Mouse (Mus musculus): Measurements from ENCODE around the gene Pyy. TPM values are rescaled to one million over a fixed set of nuclear protein-coding genes. Genes with fewer than 3 reads are reported as not detected.

Gene Pyy
- polyA plus RNA-seq, 1 experiment = not detected

- Histone ChIP-seq H3K4me3 (replicated peaks) (peak overlapping the region; percentile 90), H3K9me3 (ENCODE audit: control insufficient read depth, low read length) (peaks cover 4% of the 10 kb centered on the region; the same call in 1 of the 2 replicates), H3K27me3 (ENCODE audit: control insufficient read depth) (no peaks in the 10 kb centered on the region), H3K36me3 (ENCODE audit: control insufficient read depth) (peaks cover 51% of the 10 kb centered on the region), H3K4me1 (ENCODE audit: control insufficient read depth) (peaks cover 84% of the 10 kb centered on the region)
- no peak for TF ChIP-seq TAL1 (IDR thresholded peaks at IDR 0.05; ENCODE audit: low read length)
- TF ChIP-seq GATA1 (IDR thresholded peaks at IDR 0.05; ENCODE audit: low read length) = no peak
Measured at GRCm38 (mm10) chr11:102086331-102086730, 21.3 kb downstream of the Pyy start.

- Histone ChIP-seq H3K27me3 (ENCODE audit: control insufficient read depth) (no peaks in the 10 kb centered on the region), H3K36me3 (ENCODE audit: control insufficient read depth) (peaks cover 73% of the 10 kb centered on the region), H3K4me1 (ENCODE audit: control insufficient read depth) (peaks cover 77% of the 10 kb centered on the region), H3K9me3 (ENCODE audit: control insufficient read depth, low read length) (peaks cover 4% of the 10 kb centered on the region; the same call in 1 of the 2 replicates), H3K4me3 (replicated peaks) (no peak overlapping the region)
- TF ChIP-seq GATA1 (IDR thresholded peaks at IDR 0.05; ENCODE audit: low read length) = no peak
- no peak for TF ChIP-seq TAL1 (IDR thresholded peaks at IDR 0.05; ENCODE audit: low read length)
Measured at GRCm38 (mm10) chr11:102084159-102084558, 23.5 kb downstream of the Pyy start.

GRCm38 (mm10) chr11:102083193-102083592 lies 24.4 kb downstream of the Pyy start:
- Histone ChIP-seq H3K36me3 (ENCODE audit: control insufficient read depth) (peaks cover 83% of the 10 kb centered on the region), H3K27me3 (ENCODE audit: control insufficient read depth) (no peaks in the 10 kb centered on the region), H3K4me1 (ENCODE audit: control insufficient read depth) (peaks cover 72% of the 10 kb centered on the region), H3K4me3 (replicated peaks) (no peak overlapping the region), H3K9me3 (ENCODE audit: control insufficient read depth, low read length) (peaks cover 4% of the 10 kb centered on the region; the same call in 1 of the 2 replicates)
- no peak for TF ChIP-seq GATA1 (IDR thresholded peaks at IDR 0.05; ENCODE audit: low read length)
- no peak for TF ChIP-seq TAL1 (IDR thresholded peaks at IDR 0.05; ENCODE audit: low read length)

GRCm38 (mm10) chr11:102082322-102082721 lies 25.3 kb downstream of the Pyy start:
- TF ChIP-seq GATA1 (IDR thresholded peaks at IDR 0.05; ENCODE audit: low read length) (no peak), TAL1 (IDR thresholded peaks at IDR 0.05; ENCODE audit: low read length) (no peak)
- Histone ChIP-seq H3K36me3 (ENCODE audit: control insufficient read depth) (peaks cover 91% of the 10 kb centered on the region), H3K27me3 (ENCODE audit: control insufficient read depth) (no peaks in the 10 kb centered on the region), H3K4me1 (ENCODE audit: control insufficient read depth) (peaks cover 65% of the 10 kb centered on the region), H3K4me3 (replicated peaks) (peak overlapping the region; percentile 15), H3K9me3 (ENCODE audit: control insufficient read depth, low read length) (peaks cover 4% of the 10 kb centered on the region; the same call in 1 of the 2 replicates)

- H3K9me3 ChIP-seq (ENCODE audit: control insufficient read depth, low read length) = no peaks in the 10 kb centered on the region
- H3K4me3 ChIP-seq (replicated peaks) = no peak overlapping the region
- H3K27me3 ChIP-seq (ENCODE audit: control insufficient read depth) = peaks cover 8% of the 10 kb centered on the region
- TF ChIP-seq TAL1 (IDR thresholded peaks at IDR 0.05; ENCODE audit: low read length) (no peak), GATA1 (IDR thresholded peaks at IDR 0.05; ENCODE audit: low read length) (no peak)
- H3K36me3 ChIP-seq (ENCODE audit: control insufficient read depth) = peaks cover 75% of the 10 kb centered on the region
- H3K4me1 ChIP-seq (ENCODE audit: control insufficient read depth) = peaks cover 28% of the 10 kb centered on the region
Measured at GRCm38 (mm10) chr11:102073722-102074121, 33.9 kb downstream of the Pyy start.

GRCm38 (mm10) chr11:102072729-102073128 lies 34.9 kb downstream of the Pyy start:
- Histone ChIP-seq H3K9me3 (ENCODE audit: control insufficient read depth, low read length) (no peaks in the 10 kb centered on the region), H3K27me3 (ENCODE audit: control insufficient read depth) (peaks cover 8% of the 10 kb centered on the region), H3K4me1 (ENCODE audit: control insufficient read depth) (peaks cover 28% of the 10 kb centered on the region), H3K36me3 (ENCODE audit: control insufficient read depth) (peaks cover 68% of the 10 kb centered on the region), H3K4me3 (replicated peaks) (no peak overlapping the region)
- TF ChIP-seq GATA1 (IDR thresholded peaks at IDR 0.05; ENCODE audit: low read length) (no peak), TAL1 (IDR thresholded peaks at IDR 0.05; ENCODE audit: low read length) (no peak)

GRCm38 (mm10) chr11:102070426-102070825 lies 37.2 kb downstream of the Pyy start:
- peaks cover 8% of the 10 kb centered on the region for H3K27me3 ChIP-seq (ENCODE audit: control insufficient read depth)
- peaks cover 64% of the 10 kb centered on the region for H3K36me3 ChIP-seq (ENCODE audit: control insufficient read depth)
- TF ChIP-seq GATA1 (IDR thresholded peaks at IDR 0.05; ENCODE audit: low read length) = no peak
- TF ChIP-seq TAL1 (IDR thresholded peaks at IDR 0.05; ENCODE audit: low read length) = no peak
- no peaks in the 10 kb centered on the region for H3K9me3 ChIP-seq (ENCODE audit: control insufficient read depth, low read length)
- peaks cover 21% of the 10 kb centered on the region for H3K4me1 ChIP-seq (ENCODE audit: control insufficient read depth)
- no peak overlapping the region for H3K4me3 ChIP-seq (replicated peaks)

GRCm38 (mm10) chr11:102069633-102070032 lies 38.0 kb downstream of the Pyy start:
- H3K4me3 ChIP-seq (replicated peaks) = no peak overlapping the region

GRCm38 (mm10) chr11:102068969-102069368 lies 38.7 kb downstream of the Pyy start:
- H3K4me3 ChIP-seq (replicated peaks) = no peak overlapping the region
- peaks cover 62% of the 10 kb centered on the region for H3K36me3 ChIP-seq (ENCODE audit: control insufficient read depth)
- peaks cover 16% of the 10 kb centered on the region for H3K4me1 ChIP-seq (ENCODE audit: control insufficient read depth)
- peaks cover 8% of the 10 kb centered on the region for H3K27me3 ChIP-seq (ENCODE audit: control insufficient read depth)
- H3K9me3 ChIP-seq (ENCODE audit: control insufficient read depth, low read length) = no peaks in the 10 kb centered on the region
- TF ChIP-seq TAL1 (IDR thresholded peaks at IDR 0.05; ENCODE audit: low read length) (no peak), GATA1 (IDR thresholded peaks at IDR 0.05; ENCODE audit: low read length) (no peak)

More at GRCm38 (mm10) chr11:102069633-102070032, 38.0 kb downstream of the Pyy start:
- H3K9me3 ChIP-seq (ENCODE audit: control insufficient read depth, low read length) = no peaks in the 10 kb centered on the region
- peaks cover 8% of the 10 kb centered on the region for H3K27me3 ChIP-seq (ENCODE audit: control insufficient read depth)
- peaks cover 21% of the 10 kb centered on the region for H3K4me1 ChIP-seq (ENCODE audit: control insufficient read depth)
- peaks cover 62% of the 10 kb centered on the region for H3K36me3 ChIP-seq (ENCODE audit: control insufficient read depth)
- no peak for TF ChIP-seq GATA1 (IDR thresholded peaks at IDR 0.05; ENCODE audit: low read length)
- TF ChIP-seq TAL1 (IDR thresholded peaks at IDR 0.05; ENCODE audit: low read length) = no peak

GRCm38 (mm10) chr11:102063076-102063475 lies 44.6 kb downstream of the Pyy start:
- no peak overlapping the region for H3K4me3 ChIP-seq (replicated peaks)
- peaks cover 21% of the 10 kb centered on the region for H3K4me1 ChIP-seq (ENCODE audit: control insufficient read depth)
- no peaks in the 10 kb centered on the region for H3K9me3 ChIP-seq (ENCODE audit: control insufficient read depth, low read length)
- H3K27me3 ChIP-seq (ENCODE audit: control insufficient read depth) = peaks cover 4% of the 10 kb centered on the region
- H3K36me3 ChIP-seq (ENCODE audit: control insufficient read depth) = peaks cover 93% of the 10 kb centered on the region
- no peak for TF ChIP-seq GATA1 (IDR thresholded peaks at IDR 0.05; ENCODE audit: low read length)
- no peak for TF ChIP-seq TAL1 (IDR thresholded peaks at IDR 0.05; ENCODE audit: low read length)

Data from erythroblast, embryonic 14.5 days (primary cell).